Mouse (Mus musculus) stomach, embryonic 14.5 days (tissue): ENCODE data around the gene Irf9. TPM values are rescaled to one million over a fixed set of nuclear protein-coding genes. Genes with fewer than 3 reads are reported as not detected.

Source experiments
- ATAC-seq: fragments of 200-750 bp; cut with Nextera tagmentation; 2 replicates; pipeline ENCODE4 v1.8.0; 2017; ENCODE audit warnings: low read depth, moderate TSS enrichment; ENCODE audit not compliant: insufficient number of reproducible peaks, insufficient read depth, low FRiP score
- H3K27ac ChIP-seq: fragments of 300-500 bp; sonication (generic); 2 replicates; pipeline ENCODE4 v1.5.1; 2014; ENCODE audit warnings: mild to moderate bottlenecking, low read length, moderate library complexity, mixed read lengths
- H3K27me3 ChIP-seq: fragments of 300-500 bp; sonication (generic); 2 replicates; pipeline ENCODE4 v1.6.1; 2014; ENCODE audit warnings: low read length, control low read depth, mixed read lengths; ENCODE audit not compliant: control insufficient read depth, insufficient read depth
- H3K36me3 ChIP-seq: fragments of 300-500 bp; sonication (generic); 2 replicates; pipeline ENCODE4 v1.6.1; 2014; ENCODE audit warnings: mild to moderate bottlenecking, control low read depth, low read length, moderate library complexity, mixed read lengths; ENCODE audit not compliant: control insufficient read depth, insufficient read depth
- H3K4me1 ChIP-seq: fragments of 300-500 bp; sonication (generic); 2 replicates; pipeline ENCODE4 v1.6.1; 2014; ENCODE audit warnings: low read length, control low read depth, mixed read lengths; ENCODE audit not compliant: control insufficient read depth, insufficient read depth
- H3K4me2 ChIP-seq: fragments of 300-500 bp; sonication (generic); replicated peaks from 2 replicates; pipeline ENCODE4 v1.6.1; 2014; ENCODE audit warnings: low read depth, low read length, control low read depth
- H3K4me3 ChIP-seq: fragments of 300-500 bp; sonication (generic); 2 replicates; pipeline ENCODE4 v1.5.1; 2014; ENCODE audit warnings: low read depth, low read length, control low read depth
- H3K9ac ChIP-seq: fragments of 300-500 bp; sonication (generic); replicated peaks from 2 replicates; pipeline ENCODE4 v1.6.1; 2014; ENCODE audit warnings: low read depth, mild to moderate bottlenecking, control low read depth, low read length, moderate library complexity, mixed read lengths
- H3K9me3 ChIP-seq: fragments of 300-500 bp; sonication (generic); 2 replicates; pipeline ENCODE4 v1.6.1; 2016; ENCODE audit warnings: low read depth, low read length, control low read depth; ENCODE audit not compliant: control insufficient read depth
- WGBS: fragments of 180-500 bp; shearing (Covaris S2); extraction: QIAGEN DNeasy Blood & Tissue Kit; methylation state at CpG from one replicate; pipeline ENCODE4 v1.1.7; 2014; 5-methylcytosine and 5-hydroxymethylcytosine counted together
- polyA plus RNA-seq: library from polyadenylated mRNA; unstranded; fragments of >200 nt; fragmentation: Nextera tagmentation; extraction: Ambion mirVana; gene quantifications from 2 replicates; pipeline ENCODE4 v1.2.1, GENCODE M21; 2014

Gene Irf9
- polyA plus RNA-seq, 1 experiment from 2014 or later, result 7.4 TPM

DNA sequence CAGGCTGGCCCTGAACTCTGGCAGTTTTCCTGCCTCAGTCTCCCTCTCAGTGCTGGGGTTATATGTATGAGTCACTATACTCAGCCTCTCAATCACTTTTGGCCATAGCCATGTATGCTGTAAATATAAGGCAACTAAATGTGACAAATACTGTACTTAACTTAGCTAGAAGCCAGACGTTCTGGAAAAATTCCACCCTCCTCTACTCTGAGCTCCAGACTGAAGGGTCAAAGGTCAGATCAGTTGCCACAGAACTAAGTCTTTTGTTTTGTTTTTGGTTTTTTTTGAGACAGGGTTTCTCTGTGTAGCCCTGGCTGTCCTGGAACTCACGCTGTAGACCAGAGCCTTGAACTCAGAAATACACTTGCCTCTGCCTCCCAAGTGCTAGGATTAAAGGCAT is 12.5 kb downstream of the Irf9 start:
- H3K9me3 ChIP-seq, result no peaks in the 10 kb centered on the region
- H3K4me3 ChIP-seq, result no peak overlapping the region
- H3K27ac ChIP-seq, result no peak overlapping the region
- H3K36me3 ChIP-seq, result no peaks in the 10 kb centered on the region
- H3K4me1 ChIP-seq, result no peaks in the 10 kb centered on the region
- H3K27me3 ChIP-seq, result no peaks in the 10 kb centered on the region
- WGBS, result 48% methylated on average over 2 of the region's 2 CpGs
- H3K4me2 ChIP-seq, result no peak overlapping the region
- no peak for ATAC-seq
- H3K9ac ChIP-seq, result no peak overlapping the region

GRCm38 (mm10) chr14:55616844-55617243 is 13.5 kb downstream of the Irf9 start:
- WGBS, result 79% methylated on average over 2 of the region's 2 CpGs
- H3K9me3 ChIP-seq, result no peaks in the 10 kb centered on the region
- H3K36me3 ChIP-seq, result no peaks in the 10 kb centered on the region
- H3K27ac ChIP-seq, result no peak overlapping the region
- no peak overlapping the region for H3K4me2 ChIP-seq
- no peaks in the 10 kb centered on the region for H3K27me3 ChIP-seq
- ATAC-seq, result no peak
- H3K4me1 ChIP-seq, result no peaks in the 10 kb centered on the region
- no peak overlapping the region for H3K4me3 ChIP-seq
- H3K9ac ChIP-seq, result no peak overlapping the region

- 23% methylated on average over 21 of the region's 21 CpGs for WGBS
- Histone ChIP-seq H3K36me3 (no peaks in the 10 kb centered on the region; the same call in 1 of the 2 replicates), H3K4me3 (peak within 1 kb of the TSS; percentile 24), H3K9ac (0 out of 2 replicates have a peak within 1 kb of the TSS, but pooled peaks have one; percentile 18), H3K9me3 (no peaks in the 10 kb centered on the region), H3K27ac (no peak within 1 kb of the TSS), H3K27me3 (no peaks in the 10 kb centered on the region), H3K4me2 (peak within 1 kb of the TSS; percentile 39), H3K4me1 (no peaks in the 10 kb centered on the region)
- ATAC-seq, result peak; percentile 88
Observed at GRCm38 (mm10) chr14:55617822-55618221, 14.5 kb downstream of the Irf9 start, which contains the start of gene Rec8. Rec8 (plus strand) TSS chr14:55618037.

GRCm38 (mm10) chr14:55618486-55619195 is 15.3 kb downstream of the Irf9 start:
- WGBS, result 36% methylated on average over 22 of the region's 22 CpGs
- Histone ChIP-seq H3K27ac (no peak overlapping the region), H3K4me3 (peak overlapping the region; percentile 24), H3K9me3 (no peaks in the 10 kb centered on the region), H3K27me3 (no peaks in the 10 kb centered on the region), H3K9ac (0 out of 2 replicates have a peak overlapping the region, but pooled peaks have one; percentile 18), H3K4me1 (no peaks in the 10 kb centered on the region), H3K4me2 (peak overlapping the region; percentile 39), H3K36me3 (no peaks in the 10 kb centered on the region; the same call in 1 of the 2 replicates)
- ATAC-seq, result 0 out of 2 replicates have a peak, but pooled peaks have one; percentile 47

DNA sequence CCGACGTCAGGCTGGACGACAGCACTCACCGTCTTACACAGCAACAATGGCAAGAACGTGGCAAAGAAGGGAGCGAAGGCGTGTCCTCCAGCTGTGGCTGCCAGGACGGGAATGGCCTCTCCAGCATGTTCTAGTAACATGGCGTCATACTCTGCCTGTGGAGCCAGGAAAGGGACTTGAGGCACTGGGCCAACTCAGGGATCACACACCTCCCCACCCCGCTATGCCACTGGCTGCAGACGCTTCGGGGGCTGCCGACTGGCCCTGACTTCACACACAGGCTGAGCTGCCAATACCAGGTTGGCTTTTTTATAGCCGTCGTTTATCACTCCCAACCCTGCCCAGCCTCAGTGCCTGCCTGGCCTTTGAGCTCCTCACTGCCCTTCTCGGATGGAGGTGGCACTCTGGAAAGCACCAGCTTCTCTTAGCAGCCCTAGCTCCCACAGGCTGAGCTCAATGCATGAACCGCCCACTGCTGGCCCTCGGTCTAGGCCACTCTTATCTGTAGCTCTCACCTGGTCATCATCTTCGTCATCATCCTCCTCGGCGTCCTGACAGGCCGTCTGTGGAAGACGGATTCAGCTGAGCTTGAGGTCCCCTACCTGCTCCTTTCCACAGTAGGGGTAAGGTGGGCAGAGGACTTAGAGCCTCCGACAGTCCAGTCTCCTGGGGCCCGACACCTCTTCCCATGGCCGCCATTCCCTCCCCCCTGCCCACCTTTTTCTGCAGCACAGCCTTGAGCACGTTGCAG is 24.9 kb downstream of the Irf9 start:
- Histone ChIP-seq H3K4me1 (no peaks in the 10 kb centered on the region), H3K9me3 (no peaks in the 10 kb centered on the region), H3K36me3 (peaks cover 71% of the 10 kb centered on the region), H3K27ac (no peak overlapping the region), H3K9ac (no peak overlapping the region), H3K4me3 (no peak overlapping the region), H3K4me2 (no peak overlapping the region), H3K27me3 (no peaks in the 10 kb centered on the region)
- 88% methylated on average over 27 of the region's 27 CpGs for WGBS
- ATAC-seq, result no peak

GRCm38 (mm10) chr14:55629312-55629711 is 25.9 kb downstream of the Irf9 start:
- WGBS, result 57% methylated on average over 5 of the region's 5 CpGs
- no peaks in the 10 kb centered on the region for H3K4me1 ChIP-seq
- no peak overlapping the region for H3K9ac ChIP-seq
- no peak overlapping the region for H3K27ac ChIP-seq
- H3K9me3 ChIP-seq, result no peaks in the 10 kb centered on the region
- no peaks in the 10 kb centered on the region for H3K27me3 ChIP-seq
- peaks cover 80% of the 10 kb centered on the region for H3K36me3 ChIP-seq
- H3K4me2 ChIP-seq, result no peak overlapping the region
- no peak for ATAC-seq
- H3K4me3 ChIP-seq, result no peak overlapping the region

- Histone ChIP-seq H3K36me3 (peaks cover 76% of the 10 kb centered on the region), H3K4me3 (peak overlapping the region; percentile 58), H3K4me2 (peak overlapping the region; percentile 90), H3K9me3 (no peaks in the 10 kb centered on the region), H3K27ac (peak overlapping the region; percentile 35; the same call in 1 of the 2 replicates), H3K9ac (peak overlapping the region; percentile 39), H3K4me1 (peaks cover 5% of the 10 kb centered on the region; the same call in 1 of the 2 replicates), H3K27me3 (no peaks in the 10 kb centered on the region)
- WGBS, result 3% methylated on average over 23 of the region's 23 CpGs
- peak; percentile 53; the same call in 1 of the 2 replicates for ATAC-seq
Observed at GRCm38 (mm10) chr14:55634874-55635522, 31.6 kb downstream of the Irf9 start.

GRCm38 (mm10) chr14:55635523-55636007 is 32.2 kb downstream of the Irf9 start, which contains the start of gene Ipo4:
Ipo4 (minus strand) TSS chr14:55635957.
- H3K4me1 ChIP-seq, result peaks cover 5% of the 10 kb centered on the region; the same call in 1 of the 2 replicates
- peak within 1 kb of the TSS; percentile 35; the same call in 1 of the 2 replicates for H3K27ac ChIP-seq
- ATAC-seq, result peak; percentile 82
- H3K4me2 ChIP-seq, result peak within 1 kb of the TSS; percentile 90
- WGBS, result 2% methylated on average over 33 of the region's 33 CpGs
- H3K9me3 ChIP-seq, result no peaks in the 10 kb centered on the region
- H3K4me3 ChIP-seq, result peak within 1 kb of the TSS; percentile 58
- no peaks in the 10 kb centered on the region for H3K27me3 ChIP-seq
- H3K9ac ChIP-seq, result peak within 1 kb of the TSS; percentile 39
- H3K36me3 ChIP-seq, result peaks cover 76% of the 10 kb centered on the region
